Mouse (Mus musculus) myocyte (in vitro differentiated cells): Measurements from ENCODE around the gene F7. TPM values are rescaled to one million over a fixed set of nuclear protein-coding genes. Genes with fewer than 3 reads are reported as not detected.

Source experiments
- H3K27me3 ChIP-seq: one replicate; pipeline ENCODE4 v1.6.1; 2011; ENCODE audit not compliant: control insufficient read depth, insufficient read depth, insufficient read length
- H3K36me3 ChIP-seq: one replicate; pipeline ENCODE4 v1.6.1; 2011; ENCODE audit not compliant: control insufficient read depth, insufficient read depth
- H3K4me2 ChIP-seq: one replicate; pipeline ENCODE4 v1.6.1; 2011; ENCODE audit warnings: low read depth, control low read depth
- H3K4me3 ChIP-seq: one replicate; pipeline ENCODE4 v1.5.1; 2011; ENCODE audit warnings: mild to moderate bottlenecking, control low read depth, moderate library complexity
- H3K79me2 ChIP-seq: one replicate; pipeline ENCODE4 v1.6.1; 2011; ENCODE audit not compliant: control insufficient read depth, insufficient read depth
- H3ac ChIP-seq: one replicate; pipeline ENCODE4 v1.6.1; 2011; ENCODE audit not compliant: control insufficient read depth, insufficient read length
- CEBPB ChIP-seq: IDR thresholded peaks from 2 replicates; pipeline ENCODE4 v1.6.1; 2011; ENCODE audit warnings: mild to moderate bottlenecking, moderate library complexity; ENCODE audit not compliant: poor library complexity, insufficient read depth, severe bottlenecking
- E2F4 ChIP-seq: IDR thresholded peaks from one replicate; pipeline ENCODE4 v1.6.1; 2011; ENCODE audit warnings: mild to moderate bottlenecking, control low read depth, moderate library complexity; ENCODE audit not compliant: insufficient read depth
- MAX ChIP-seq: IDR thresholded peaks from one replicate; pipeline ENCODE4 v1.6.1; 2011; ENCODE audit warnings: low read depth, mild to moderate bottlenecking, control low read depth
- MYOD1 ChIP-seq, 3 experiments: IDR thresholded peaks; one replicate each; pipeline ENCODE4 v1.6.1; 2011; ENCODE audit warnings: control low read depth in 2 of 3, low read depth in 2 of 3, mild to moderate bottlenecking in 2 of 3, moderate library complexity in 1 of 3; ENCODE audit not compliant: insufficient read length in 2 of 3, control insufficient read depth in 1 of 3
- MYOG ChIP-seq, 3 experiments: IDR thresholded peaks; one replicate each; pipeline ENCODE4 v1.6.1; 2011; ENCODE audit warnings: control low read depth in 2 of 3, low read depth in 2 of 3, mild to moderate bottlenecking in 2 of 3; ENCODE audit not compliant: insufficient read length in 2 of 3, control insufficient read depth in 1 of 3, insufficient read depth in 1 of 3
- POLR2A ChIP-seq: IDR thresholded peaks from one replicate; pipeline ENCODE4 v1.6.1; 2011; ENCODE audit warnings: low read depth, mild to moderate bottlenecking, control low read depth, moderate library complexity; ENCODE audit not compliant: insufficient read length
- POLR2AphosphoS2 ChIP-seq: IDR thresholded peaks from one replicate; pipeline ENCODE4 v1.6.1; 2011; ENCODE audit warnings: low read depth, control low read depth; ENCODE audit not compliant: insufficient read length
- REST ChIP-seq: IDR thresholded peaks from one replicate; pipeline ENCODE4 v1.6.1; 2011; ENCODE audit warnings: mild to moderate bottlenecking, control low read depth, moderate library complexity; ENCODE audit not compliant: insufficient read depth, insufficient read length
- SRF ChIP-seq: IDR thresholded peaks from one replicate; pipeline ENCODE4 v1.6.1; 2011; ENCODE audit warnings: low read depth; ENCODE audit not compliant: control insufficient read depth, insufficient read length
- TCF12 ChIP-seq: IDR thresholded peaks from one replicate; pipeline ENCODE4 v1.6.1; 2011; ENCODE audit warnings: mild to moderate bottlenecking, control low read depth; ENCODE audit not compliant: poor library complexity, insufficient read depth, severe bottlenecking
- TCF3 ChIP-seq: IDR thresholded peaks from one replicate; pipeline ENCODE4 v1.6.1; 2011; ENCODE audit warnings: low read depth, control low read depth; ENCODE audit not compliant: insufficient read length
- USF1 ChIP-seq: IDR thresholded peaks from one replicate; pipeline ENCODE4 v1.6.1; 2011; ENCODE audit warnings: low read depth, mild to moderate bottlenecking, control low read depth, moderate library complexity
- polyA plus RNA-seq: library from polyadenylated mRNA; unstranded; fragments of >200 nt; fragmentation: generic; extraction: Trizol; gene quantifications from one replicate; pipeline ENCODE4 v1.2.1, GENCODE M21; 2012; ENCODE audit warnings: missing spikeins

The F7 gene
- polyA plus RNA-seq, 1 experiment: 0.08 TPM

DNA sequence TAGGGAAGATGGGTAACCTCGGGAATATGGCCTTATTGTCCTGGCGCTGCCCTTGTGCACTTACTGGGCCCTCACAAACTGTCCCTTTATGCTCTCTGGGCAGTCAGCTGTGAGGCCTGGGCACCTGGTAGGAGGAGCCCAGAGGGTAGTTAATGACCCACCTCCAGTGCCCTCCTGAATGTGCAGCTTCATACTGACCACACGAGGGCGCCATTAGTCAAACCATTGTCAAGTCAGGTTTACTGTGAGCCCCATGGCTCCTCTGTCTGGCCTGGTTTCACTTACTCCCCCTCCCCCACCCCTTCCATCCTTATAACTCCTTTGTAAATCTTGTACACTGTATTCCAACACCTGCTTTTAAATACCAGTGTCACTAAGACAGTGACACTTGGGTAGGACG, 47.1 kb upstream of the F7 start:
- no peaks in the 10 kb centered on the region for H3K79me2 ChIP-seq
- H3K4me3 ChIP-seq: no peak overlapping the region
- H3K4me2 ChIP-seq: no peak overlapping the region
- H3K27me3 ChIP-seq: peaks cover 37% of the 10 kb centered on the region
- TF ChIP-seq MYOD1 (IDR thresholded peaks at IDR 0.05; ENCODE audit: control insufficient read depth in 1 of 3, insufficient read length in 2 of 3, low read depth in 2 of 3): no peak
- no peak for TF ChIP-seq POLR2AphosphoS2
- no peaks in the 10 kb centered on the region for H3K36me3 ChIP-seq
- H3ac ChIP-seq: no peak overlapping the region

DNA sequence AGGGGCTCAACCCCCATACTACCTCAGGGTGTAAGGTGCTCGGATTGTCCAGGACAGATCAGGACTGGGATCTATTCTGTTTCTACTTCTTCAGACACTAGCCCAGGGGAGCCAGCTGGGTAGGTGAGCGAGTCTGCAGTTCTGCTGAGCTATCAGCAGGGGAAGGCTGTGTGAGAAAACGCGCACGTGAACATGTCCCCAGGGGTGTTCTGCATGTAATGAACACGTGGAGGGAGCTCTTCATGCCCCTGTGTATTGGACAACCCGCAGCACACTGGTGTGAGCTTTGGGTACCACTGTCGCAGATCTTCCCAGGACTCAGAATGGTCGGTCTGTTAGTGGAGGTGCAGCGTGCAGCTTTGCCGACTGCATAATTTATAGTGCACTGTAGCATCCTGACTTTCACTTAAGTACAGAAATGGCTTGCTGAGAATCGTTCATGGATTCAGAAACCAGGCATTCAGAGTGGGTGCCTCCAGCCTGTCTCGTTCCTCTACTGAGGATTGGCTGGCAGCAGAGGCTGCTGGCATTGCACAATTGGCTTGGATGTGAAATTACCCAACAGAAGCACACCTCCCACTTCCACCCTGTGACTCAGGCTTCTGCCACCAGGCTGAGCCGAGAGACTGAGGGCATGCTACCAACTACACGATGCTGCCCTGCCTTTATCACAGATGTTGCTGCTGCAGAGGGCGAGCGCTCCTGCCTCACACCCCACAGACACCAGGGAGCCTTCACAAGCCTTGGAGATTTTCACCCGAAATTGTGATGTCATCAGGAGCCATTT, 42.0 kb upstream of the F7 start:
- no peaks in the 10 kb centered on the region for H3K36me3 ChIP-seq
- no peak overlapping the region for H3ac ChIP-seq
- TF ChIP-seq MAX: no peak
- TF ChIP-seq POLR2A: no peak
- TF ChIP-seq E2F4: no peak
- peak; percentile 77 for TF ChIP-seq CEBPB
- TF ChIP-seq POLR2AphosphoS2: no peak
- no peak for TF ChIP-seq SRF
- no peak for TF ChIP-seq MYOG (IDR thresholded peaks at IDR 0.05; ENCODE audit: control insufficient read depth in 1 of 3, insufficient read depth in 1 of 3, insufficient read length in 2 of 3, low read depth in 2 of 3)
- TF ChIP-seq USF1: no peak
- no peak overlapping the region for H3K4me3 ChIP-seq
- H3K27me3 ChIP-seq: no peaks in the 10 kb centered on the region
- no peaks in the 10 kb centered on the region for H3K79me2 ChIP-seq
- no peak overlapping the region for H3K4me2 ChIP-seq

DNA sequence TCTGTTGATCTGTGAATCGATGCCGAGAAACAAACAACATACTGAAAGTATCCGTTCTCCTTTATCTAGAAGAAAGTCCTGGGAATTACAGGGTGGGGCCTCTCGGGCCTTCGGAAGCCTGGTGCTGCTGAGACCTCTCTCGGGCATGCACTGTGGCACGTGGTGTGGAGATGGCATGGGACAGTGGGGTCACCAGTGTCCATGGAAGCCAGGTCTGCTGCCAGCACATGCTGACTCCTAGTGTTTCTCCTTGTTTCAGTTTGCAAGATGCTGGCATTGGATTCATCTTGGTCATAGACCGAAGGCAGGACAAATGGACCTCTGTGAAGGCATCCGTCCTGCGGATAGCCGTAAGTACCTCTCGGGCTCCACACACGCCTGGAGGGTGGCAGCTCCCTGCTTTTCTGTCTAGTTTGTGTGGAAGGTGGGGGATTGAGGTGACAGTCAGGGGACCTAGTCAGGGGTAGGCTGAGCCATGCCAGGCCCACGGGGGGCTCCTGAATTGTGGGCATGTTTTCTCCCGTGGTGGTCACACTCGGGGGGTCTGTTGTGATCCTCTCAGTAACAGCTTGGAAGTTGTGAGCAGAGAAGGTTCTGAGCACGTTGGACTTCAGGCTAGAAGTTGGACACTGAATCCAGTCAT, 41.1 kb upstream of the F7 start:
- no peaks in the 10 kb centered on the region for H3K79me2 ChIP-seq
- H3K4me3 ChIP-seq: no peak overlapping the region
- H3K36me3 ChIP-seq: no peaks in the 10 kb centered on the region
- H3K27me3 ChIP-seq: no peaks in the 10 kb centered on the region
- H3ac ChIP-seq: no peak overlapping the region
- TF ChIP-seq TCF12 (no peak), REST (no peak), MYOD1 (IDR thresholded peaks at IDR 0.05; ENCODE audit: control insufficient read depth in 1 of 3, insufficient read length in 2 of 3, low read depth in 2 of 3) (no peak), MYOG (IDR thresholded peaks at IDR 0.05; ENCODE audit: control insufficient read depth in 1 of 3, insufficient read depth in 1 of 3, insufficient read length in 2 of 3, low read depth in 2 of 3) (no peak), TCF3 (no peak), SRF (no peak), USF1 (no peak), POLR2AphosphoS2 (no peak), CEBPB (no peak), E2F4 (no peak), POLR2A (no peak), MAX (no peak)
- H3K4me2 ChIP-seq: no peak overlapping the region

DNA sequence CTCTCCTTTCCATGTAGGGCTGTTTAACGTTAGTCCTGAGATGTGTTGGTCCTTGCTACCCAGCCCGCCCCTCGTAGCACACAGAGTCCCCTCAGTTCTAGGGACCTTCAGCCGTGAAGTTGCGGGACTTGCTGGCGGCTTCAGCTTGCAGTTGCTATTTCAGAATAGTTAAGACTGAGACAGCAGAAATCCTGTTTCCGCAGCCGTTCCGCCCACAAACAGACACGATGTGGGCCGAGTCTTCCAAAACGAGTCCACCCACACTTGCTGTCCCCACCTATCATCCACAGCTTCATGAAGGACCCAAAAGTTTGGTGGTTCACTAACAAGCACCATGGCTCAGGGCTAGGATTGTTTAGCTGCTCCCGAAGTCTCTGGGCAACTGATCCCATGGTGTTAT, 40.6 kb upstream of the F7 start:
- Histone ChIP-seq H3K79me2 (no peaks in the 10 kb centered on the region), H3K4me3 (no peak overlapping the region), H3ac (no peak overlapping the region), H3K27me3 (no peaks in the 10 kb centered on the region), H3K4me2 (no peak overlapping the region), H3K36me3 (no peaks in the 10 kb centered on the region)
- TF ChIP-seq TCF3: no peak
- TF ChIP-seq USF1: no peak
- no peak for TF ChIP-seq MYOG (IDR thresholded peaks at IDR 0.05; ENCODE audit: control insufficient read depth in 1 of 3, insufficient read depth in 1 of 3, insufficient read length in 2 of 3, low read depth in 2 of 3)
- TF ChIP-seq MYOD1 (IDR thresholded peaks at IDR 0.05; ENCODE audit: control insufficient read depth in 1 of 3, insufficient read length in 2 of 3, low read depth in 2 of 3): no peak
- TF ChIP-seq REST: no peak
- no peak for TF ChIP-seq TCF12
- TF ChIP-seq E2F4: no peak
- no peak for TF ChIP-seq POLR2AphosphoS2
- no peak for TF ChIP-seq CEBPB
- no peak for TF ChIP-seq POLR2A
- no peak for TF ChIP-seq SRF
- no peak for TF ChIP-seq MAX

DNA sequence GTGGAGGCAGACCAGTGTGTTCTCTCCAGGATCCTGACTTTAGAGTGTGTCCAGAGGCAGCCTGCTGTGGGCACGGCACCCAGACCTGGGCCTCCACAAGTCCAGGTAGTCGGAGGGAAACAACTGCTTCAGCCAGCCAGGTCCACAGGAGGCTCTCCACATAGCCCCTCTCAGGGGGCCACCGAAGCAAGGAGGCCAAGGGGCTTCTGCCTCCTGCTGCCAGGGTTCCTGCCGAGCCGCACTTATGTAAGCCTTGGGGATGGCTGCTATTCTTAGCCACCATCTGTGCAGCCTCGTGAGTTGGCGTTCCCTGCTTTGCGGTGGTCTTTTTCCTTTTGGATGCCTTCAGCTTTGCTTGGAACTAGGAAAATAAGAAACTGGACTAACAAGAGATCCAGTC, 38.3 kb upstream of the F7 start:
- no peaks in the 10 kb centered on the region for H3K27me3 ChIP-seq

More for the DNA sequence above, 38.3 kb upstream of the F7 start:
- no peak overlapping the region for H3ac ChIP-seq
- TF ChIP-seq MYOG (IDR thresholded peaks at IDR 0.05; ENCODE audit: control insufficient read depth in 1 of 3, insufficient read depth in 1 of 3, insufficient read length in 2 of 3, low read depth in 2 of 3) (no peak), MYOD1 (IDR thresholded peaks at IDR 0.05; ENCODE audit: control insufficient read depth in 1 of 3, insufficient read length in 2 of 3, low read depth in 2 of 3) (peak in 1 of 3 experiments; percentile 12)
- peak overlapping the region; percentile 12 for H3K4me2 ChIP-seq
- H3K79me2 ChIP-seq: no peaks in the 10 kb centered on the region
- H3K36me3 ChIP-seq: no peaks in the 10 kb centered on the region
- no peak overlapping the region for H3K4me3 ChIP-seq
